Comparison of ENCODE assay signal across 8 mouse cellular contexts in genomic region chr7:24112156-24112856, GRCm38 (mm10). TPM values are rescaled to one million over a fixed set of nuclear protein-coding genes. Genes with fewer than 3 reads are reported as not detected.
DNase-seq lines count a peak whose midpoint lies in the region; ATAC-seq lines count a peak whose summit lies in the region.

Gene Zfp112 (plus strand): TSS chr7:24112314.

- peak; percentile 97 for DNase-seq in Muller cell, postnatal 12 days (ENCODE audit: inconsistent ontology term)
- DNase-seq in cerebellum, adult 9-10 months, result peak; percentile 93
- DNase-seq in heart, postnatal 4 days, result peak; percentile 75
- peak; percentile 82 to 83 for DNase-seq in layer of hippocampus, adult 8-10 months (ENCODE audit: low spot score in 2 of 2)
- DNase-seq in lung, adult 18-20 months, result peak; percentile 88 to 92
- peak; percentile 35 for DNase-seq in ovary, postnatal 10 days (ENCODE audit: low spot score)
- DNase-seq in spleen, postnatal 14 days (ENCODE audit: low spot score in 2 of 2), result no peak

- ATAC-seq in frontal cortex, adult (ENCODE audit: low TSS enrichment), result peak; percentile 99

RNA-seq across cellular contexts. Expression of gene Zfp112, which starts in this region (rescaled TPM):
- 1 to 10 TPM; 2.2 to 3.4 TPM for total RNA-seq in heart, postnatal 4 days (2021)
- 10 to 100 TPM; 11.2 to 14.3 (median 12.5) TPM for total RNA-seq in layer of hippocampus, adult 8-10 months (2022)

Comparison
In these comparisons a context has a peak if more than half of its experiments do, and no peak if none do; other contexts are left out.
1. DNase-seq: peak in Muller cell, postnatal 12 days (single experiment), cerebellum, adult 9-10 months (single experiment), heart, postnatal 4 days (single experiment), layer of hippocampus, adult 8-10 months (2 of 2), lung, adult 18-20 months (2 of 2) and ovary, postnatal 10 days (single experiment); none in spleen, postnatal 14 days (0 of 2).